Mouse (Mus musculus) B cell, adult 62 days (primary cell): ENCODE results near the gene Glp1r. TPM values are rescaled to one million over a fixed set of nuclear protein-coding genes. Genes with fewer than 3 reads are reported as not detected.

Experiments
- total RNA-seq: library from RNA; stranded (reverse); gene quantifications from 4 replicates; pipeline ENCODE4 v1.2.4, GENCODE M21; 2023

Gene Glp1r
- not detected in 4 replicates for total RNA-seq

DNA sequence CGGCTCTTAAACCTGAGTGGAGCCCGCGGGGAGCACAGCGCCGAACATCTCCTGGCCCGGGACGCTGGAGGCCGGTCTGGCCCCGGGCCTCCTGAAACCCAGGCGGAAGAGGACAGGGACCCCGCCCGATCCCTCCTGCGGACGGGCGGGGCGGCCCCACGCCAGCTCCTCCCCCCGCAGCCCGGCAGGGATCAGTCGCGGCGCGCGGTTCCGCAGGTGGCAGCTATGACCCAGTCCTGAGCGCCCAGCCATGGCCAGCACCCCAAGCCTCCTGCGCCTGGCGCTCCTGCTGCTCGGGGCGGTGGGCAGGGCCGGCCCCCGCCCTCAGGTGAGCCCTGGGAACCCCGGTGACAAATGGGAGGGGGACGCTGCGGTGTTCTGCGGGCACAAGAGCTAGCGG, at the start of gene Glp1r:
Gene Glp1r, plus strand, starts transcription at position 191 of the 400 bp plus-strand sequence.

DNA sequence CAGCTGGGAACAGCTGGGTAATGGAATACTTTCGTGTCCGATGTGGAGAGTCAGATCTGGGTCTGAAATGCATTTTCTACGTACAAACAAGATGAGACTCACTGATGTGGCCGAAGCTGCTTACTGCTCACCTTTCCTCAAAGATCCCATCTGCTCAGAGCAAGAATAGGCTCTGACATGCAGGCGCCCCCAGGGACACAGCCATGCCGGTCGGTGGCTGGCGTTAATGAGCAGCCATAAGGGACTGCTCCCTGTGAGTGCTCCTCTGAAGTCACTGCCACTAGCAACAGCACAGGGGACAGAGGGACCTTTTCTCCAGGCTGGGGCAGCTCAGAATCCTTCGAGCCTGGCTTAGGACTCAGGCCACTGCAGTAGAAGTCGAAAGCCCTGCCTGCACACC, 52.7 kb downstream of the Glp1r start, which contains the start of gene Umodl1:
Gene Umodl1, plus strand, starts transcription at position 301 of the 400 bp plus-strand sequence.

Other genes starting within 250 kb of the Glp1r start
- not detected in 4 replicates for gene Umodl1, start 52.8 kb downstream of the Glp1r start, total RNA-seq
- 125 to 170 TPM (median 138 TPM) in 4 replicates for gene Abcg1, start 155.9 kb downstream of the Glp1r start, total RNA-seq
- gene Tff3, start 227.8 kb downstream of the Glp1r start, total RNA-seq, result not detected in 4 replicates
- not detected in 4 replicates for gene Tff2, start 242.5 kb downstream of the Glp1r start, total RNA-seq